Mouse (Mus musculus) adrenal gland, adult 8-10 months (tissue): ENCODE measurements around the gene Ncoa3. TPM values are rescaled to one million over a fixed set of nuclear protein-coding genes. Genes with fewer than 3 reads are reported as not detected.
"Not testable (repeated sequence)": the region's sequence is repeated elsewhere in the genome, so short reads cannot be mapped to it uniquely, and the experiment has no call there.

Source experiments
- DNase-seq: peaks from one replicate; pipeline ENCODE4 v3.0.0; 2022
- total RNA-seq, 4 experiments: library from RNA; stranded (reverse); gene quantifications; 2 replicates each; pipeline ENCODE4 v1.2.4; 2022

The Ncoa3 gene
- total RNA-seq = 10 to 100 TPM; 24.2 to 46.2 (median 33.3) TPM

- peak; percentile 84 for DNase-seq
These were observed at the start of gene Ncoa3 for GRCm38 (mm10) chr2:165992270-165993172. Gene Ncoa3, plus strand, starts transcription at chr2:165992636.

GRCm38 (mm10) chr2:165943113-165943512 lies 49.3 kb upstream of the Ncoa3 start:
- DNase-seq = no peak

- no peak for DNase-seq
These were observed 47.7 kb upstream of the Ncoa3 start for GRCm38 (mm10) chr2:165944576-165945351.

GRCm38 (mm10) chr2:165946046-165946564 lies 46.3 kb upstream of the Ncoa3 start:
- DNase-seq = no peak

GRCm38 (mm10) chr2:165948007-165948406 lies 44.4 kb upstream of the Ncoa3 start:
- DNase-seq = no peak

GRCm38 (mm10) chr2:165948785-165949184 lies 43.7 kb upstream of the Ncoa3 start:
- not testable (repeated sequence) for DNase-seq

GRCm38 (mm10) chr2:165949719-165950118 lies 42.7 kb upstream of the Ncoa3 start:
- no peak for DNase-seq

GRCm38 (mm10) chr2:165951432-165952068 lies 40.9 kb upstream of the Ncoa3 start:
- no peak for DNase-seq

- peak; percentile 28 for DNase-seq
These were observed 37.6 kb upstream of the Ncoa3 start for GRCm38 (mm10) chr2:165954872-165955271.

GRCm38 (mm10) chr2:165955386-165955785 lies 37.0 kb upstream of the Ncoa3 start:
- no peak for DNase-seq

GRCm38 (mm10) chr2:165956096-165956740 lies 36.2 kb upstream of the Ncoa3 start:
- no peak for DNase-seq

- DNase-seq = no peak
These were observed 35.1 kb upstream of the Ncoa3 start for GRCm38 (mm10) chr2:165957257-165957828.

GRCm38 (mm10) chr2:165958556-165958955 lies 33.9 kb upstream of the Ncoa3 start:
- DNase-seq = no peak

GRCm38 (mm10) chr2:165960695-165961094 lies 31.7 kb upstream of the Ncoa3 start:
- DNase-seq = no peak

- no peak for DNase-seq
These were observed 29.6 kb upstream of the Ncoa3 start for GRCm38 (mm10) chr2:165962824-165963223.

GRCm38 (mm10) chr2:165964121-165964520 lies 28.3 kb upstream of the Ncoa3 start:
- no peak for DNase-seq

GRCm38 (mm10) chr2:165967076-165967475 lies 25.4 kb upstream of the Ncoa3 start:
- DNase-seq = no peak

GRCm38 (mm10) chr2:165967823-165968555 lies 24.4 kb upstream of the Ncoa3 start:
- no peak for DNase-seq

GRCm38 (mm10) chr2:165968876-165969275 lies 23.6 kb upstream of the Ncoa3 start:
- peak; percentile 63 for DNase-seq

- no peak for DNase-seq
These were observed 23.0 kb upstream of the Ncoa3 start for GRCm38 (mm10) chr2:165969391-165969790.

GRCm38 (mm10) chr2:165969961-165970360 lies 22.5 kb upstream of the Ncoa3 start:
- no peak for DNase-seq
